Mouse (Mus musculus) hindlimb bud, embryonic 11.5 days (tissue): ENCODE measurements at regions not wholly inside any gene's neighbourhood (a gene's known extent, or its start where the extent isn't known, plus 50 kb on each side); places are given as distances from the start of the nearest gene placed in this dataset.

Experiments
- DNase-seq: peaks from one replicate; pipeline ENCODE4 v3.0.0-alpha.2; 2012; ENCODE audit warnings: low read depth, low spot score; ENCODE audit errors: extremely low spot score

DNA sequence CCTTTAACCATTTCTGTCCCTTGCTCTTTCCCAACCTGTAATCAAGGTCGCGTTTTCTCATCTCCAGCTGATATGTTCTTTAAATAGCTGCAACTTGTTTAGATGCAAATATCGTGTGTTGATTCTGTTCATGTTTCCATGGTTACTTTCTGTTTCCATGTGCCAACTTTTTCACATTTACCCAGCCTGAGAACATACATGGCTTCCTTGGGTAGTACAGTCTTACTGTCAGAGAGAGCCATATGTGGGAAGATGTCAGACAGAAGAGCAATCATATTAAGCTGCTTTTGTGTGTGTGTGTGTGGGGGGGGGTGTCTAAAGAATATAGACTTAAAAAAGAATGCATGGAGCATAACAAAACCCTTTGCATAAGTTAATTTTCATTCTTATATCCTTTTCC lies 52.2 kb upstream of the Jag1 start:
- DNase-seq, result no peak
